Mouse (Mus musculus) lung, postnatal 36 days (tissue): ENCODE measurements around the gene Foxo6.
A peak's percentile ranks its signal among the peaks of the same experiment; 100 is the strongest.

Experiments used
- DNase-seq: peaks from one replicate; pipeline ENCODE4 v3.0.0; 2022; ENCODE audit warnings: mixed read lengths

Gene Foxo6

GRCm38 (mm10) chr4:120283141-120283540 is 4.0 kb downstream of the Foxo6 start:
- peak; percentile 93 for DNase-seq

- peak; percentile 34 for DNase-seq
Observed at GRCm38 (mm10) chr4:120282568-120283091, 4.5 kb downstream of the Foxo6 start.

- no peak for DNase-seq
Observed at GRCm38 (mm10) chr4:120281011-120281410, 6.1 kb downstream of the Foxo6 start.

GRCm38 (mm10) chr4:120280432-120280831 is 6.7 kb downstream of the Foxo6 start:
- no peak for DNase-seq

GRCm38 (mm10) chr4:120277255-120277928 is 9.8 kb downstream of the Foxo6 start:
- DNase-seq, result peak; percentile 80

GRCm38 (mm10) chr4:120275487-120275886 is 11.7 kb downstream of the Foxo6 start:
- DNase-seq, result no peak

- DNase-seq, result no peak
Observed at GRCm38 (mm10) chr4:120273594-120273993, 13.6 kb downstream of the Foxo6 start.

- DNase-seq, result no peak
Observed at GRCm38 (mm10) chr4:120271886-120272580, 15.1 kb downstream of the Foxo6 start.

GRCm38 (mm10) chr4:120271208-120271607 is 15.9 kb downstream of the Foxo6 start:
- DNase-seq, result no peak

GRCm38 (mm10) chr4:120270937-120271199 is 16.3 kb downstream of the Foxo6 start:
- no peak for DNase-seq

- no peak for DNase-seq
Observed at GRCm38 (mm10) chr4:120270148-120270936, 16.8 kb downstream of the Foxo6 start.

- DNase-seq, result no peak
Observed at GRCm38 (mm10) chr4:120269426-120269825, 17.7 kb downstream of the Foxo6 start.

- no peak for DNase-seq
Observed at GRCm38 (mm10) chr4:120268214-120269061, 18.7 kb downstream of the Foxo6 start.

GRCm38 (mm10) chr4:120267683-120268082 is 19.5 kb downstream of the Foxo6 start:
- DNase-seq, result no peak

GRCm38 (mm10) chr4:120267136-120267535 is 20.0 kb downstream of the Foxo6 start:
- DNase-seq, result no peak

GRCm38 (mm10) chr4:120264105-120264504 is 23.0 kb downstream of the Foxo6 start:
- DNase-seq, result no peak

- no peak for DNase-seq
Observed at GRCm38 (mm10) chr4:120262726-120263125, 24.4 kb downstream of the Foxo6 start.

GRCm38 (mm10) chr4:120262206-120262605 is 24.9 kb downstream of the Foxo6 start:
- no peak for DNase-seq

GRCm38 (mm10) chr4:120259356-120260181 is 27.6 kb downstream of the Foxo6 start:
- DNase-seq, result no peak

GRCm38 (mm10) chr4:120248800-120249261 is 38.3 kb downstream of the Foxo6 start:
- DNase-seq, result peak; percentile 79

- peak; percentile 96 for DNase-seq
Observed at GRCm38 (mm10) chr4:120247412-120247811, 39.7 kb downstream of the Foxo6 start.

GRCm38 (mm10) chr4:120246086-120246485 is 41.1 kb downstream of the Foxo6 start:
- DNase-seq, result no peak
